Mouse (Mus musculus) heart, postnatal 10 days (tissue): ENCODE results near the gene Golga2. TPM values are rescaled to one million over a fixed set of nuclear protein-coding genes. Genes with fewer than 3 reads are reported as not detected.
A peak's percentile ranks its signal among the peaks of the same experiment; 100 is the strongest.

Source experiments
- DNase-seq, 2 experiments: peaks; one replicate each; pipeline ENCODE4 v3.0.0; 2021
- intact Hi-C: fragments of 180-260 bp; cut with DNase I; formaldehyde crosslinking; loops from one replicate; pipeline ENCODE4 v1.15.1; 2025
- total RNA-seq, 2 experiments: library from RNA; stranded (reverse); gene quantifications; 2 replicates each; pipeline ENCODE4 v1.2.3; 2021

Golga2 gene
- total RNA-seq, 2 experiments from 2014 or later, result 73.7 to 74.8 TPM

- DNase-seq, result peak; percentile 65 to 70
- intact Hi-C loops, result no loop called here
Measured at GRCm38 (mm10) chr2:32315751-32316150, 28.6 kb downstream of the Golga2 start.

DNA sequence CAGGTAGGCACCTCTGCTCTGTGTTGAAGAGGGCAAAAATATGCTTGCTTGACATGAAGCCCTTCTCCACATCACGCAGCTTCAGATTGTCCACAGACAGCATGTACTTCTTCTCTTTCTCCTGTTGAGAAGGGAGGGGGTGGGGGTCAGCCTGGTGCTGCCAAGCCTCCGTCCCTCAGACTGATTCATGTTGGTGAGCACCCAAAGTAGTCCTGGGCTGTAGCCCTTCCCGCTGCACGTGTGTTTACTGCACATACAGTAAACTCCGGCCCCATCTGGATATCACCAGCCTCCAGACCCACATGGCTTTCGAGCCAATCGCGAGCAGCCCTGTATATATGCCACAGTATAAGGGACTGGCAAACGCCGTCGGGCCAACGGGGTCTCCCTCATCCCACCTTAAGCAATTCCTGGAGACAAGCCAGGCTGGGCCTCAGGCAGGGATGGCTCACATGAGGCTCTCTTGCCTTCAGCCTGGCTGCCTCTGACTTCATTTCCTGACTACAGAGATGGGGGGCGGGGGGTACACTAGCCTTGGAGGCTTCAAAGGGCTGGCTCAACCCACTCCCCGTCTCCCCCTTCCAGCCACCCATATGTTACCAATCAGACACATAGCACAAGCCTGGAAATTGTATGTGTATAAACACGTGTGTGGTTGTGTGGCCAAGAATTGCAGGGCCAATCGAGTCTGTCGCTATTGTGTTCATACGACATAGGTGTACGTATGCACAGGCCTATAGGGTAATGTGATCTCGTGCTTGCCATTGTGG, 29.9 kb downstream of the Golga2 start:
- intact Hi-C loops, result no loop called here
- peak in 1 of 2 experiments; percentile 37 for DNase-seq

DNA sequence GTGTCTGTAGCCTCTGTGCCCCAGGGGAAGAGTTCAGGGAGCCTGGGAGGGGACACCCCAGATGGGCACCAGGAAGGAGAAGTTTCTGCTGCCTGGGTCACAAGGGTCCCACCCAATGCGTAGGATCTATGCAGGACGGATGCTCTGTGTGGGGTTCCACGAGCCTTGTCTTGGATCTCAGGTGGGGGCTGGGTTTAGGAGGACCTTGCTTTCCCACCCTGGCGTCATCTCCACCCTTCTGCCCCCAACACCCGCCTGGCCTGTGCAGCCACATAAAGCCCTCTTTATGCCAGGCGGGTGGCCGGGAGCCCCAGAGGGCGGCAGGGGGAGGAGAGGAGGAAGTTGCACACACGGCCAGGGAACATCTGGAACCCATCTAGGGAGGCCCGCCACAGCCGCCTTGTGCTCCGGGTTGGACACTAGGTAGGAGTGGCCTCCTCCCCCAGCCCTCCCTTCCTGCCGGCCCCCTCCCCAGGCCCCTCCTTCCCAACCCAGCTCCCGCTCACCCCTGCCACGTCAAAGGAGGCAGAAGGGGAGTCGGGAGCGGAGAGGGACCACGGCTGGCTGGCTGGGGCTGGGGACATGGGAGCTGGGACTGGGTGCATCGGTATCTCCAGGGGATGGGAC, 30.7 kb downstream of the Golga2 start:
- DNase-seq, result peak; percentile 77 to 79
- intact Hi-C loops, result no loop called here

GRCm38 (mm10) chr2:32318709-32319585, 31.8 kb downstream of the Golga2 start:
- peak in 1 of 2 experiments; percentile 12 for DNase-seq
- intact Hi-C loops, result no loop called here

- intact Hi-C loops, result no loop called here
- DNase-seq, result peak; percentile 60 to 67
Measured at GRCm38 (mm10) chr2:32319586-32320580, 32.7 kb downstream of the Golga2 start.

GRCm38 (mm10) chr2:32320721-32321120, 33.5 kb downstream of the Golga2 start:
- intact Hi-C loops, result no loop called here

GRCm38 (mm10) chr2:32321591-32322298, 34.6 kb downstream of the Golga2 start:
- DNase-seq, result peak in 1 of 2 experiments; percentile 15
- intact Hi-C loops, result no loop called here

More at GRCm38 (mm10) chr2:32320721-32321120, 33.5 kb downstream of the Golga2 start:
- no peak for DNase-seq

GRCm38 (mm10) chr2:32322754-32323741, 35.9 kb downstream of the Golga2 start:
- intact Hi-C loops, result no loop called here
- no peak for DNase-seq

DNA sequence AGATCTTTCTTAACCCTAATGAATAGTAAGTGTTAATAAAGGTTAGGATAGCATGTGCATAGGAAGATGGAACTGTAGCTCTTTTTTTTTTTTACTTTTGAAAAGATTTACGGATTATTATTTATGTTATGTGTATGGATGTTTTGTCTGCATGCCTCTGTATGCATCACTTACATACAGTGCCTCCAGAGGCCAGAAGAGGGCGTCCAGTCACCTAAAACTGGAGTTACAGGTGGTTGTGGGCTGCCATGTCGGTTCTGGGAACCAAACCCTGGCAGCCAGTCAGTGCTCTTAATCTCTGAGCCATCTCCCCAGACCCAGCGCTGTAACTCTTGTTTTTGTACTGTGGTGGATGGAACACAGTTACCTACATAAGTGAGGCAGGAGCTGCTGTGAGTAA, 37.1 kb downstream of the Golga2 start:
- intact Hi-C loops, result no loop called here
- no peak for DNase-seq

- intact Hi-C loops, result no loop called here
- no peak for DNase-seq
Measured at GRCm38 (mm10) chr2:32325342-32325741, 38.2 kb downstream of the Golga2 start.

- intact Hi-C loops, result no loop called here
- DNase-seq, result no peak
Measured at GRCm38 (mm10) chr2:32327200-32327599, 40.0 kb downstream of the Golga2 start.

- intact Hi-C loops, result no loop called here
- DNase-seq, result no peak
Measured at GRCm38 (mm10) chr2:32328911-32329460, 41.8 kb downstream of the Golga2 start.

GRCm38 (mm10) chr2:32329531-32329930, 42.3 kb downstream of the Golga2 start:
- intact Hi-C loops, result no loop called here
- no peak for DNase-seq

DNA sequence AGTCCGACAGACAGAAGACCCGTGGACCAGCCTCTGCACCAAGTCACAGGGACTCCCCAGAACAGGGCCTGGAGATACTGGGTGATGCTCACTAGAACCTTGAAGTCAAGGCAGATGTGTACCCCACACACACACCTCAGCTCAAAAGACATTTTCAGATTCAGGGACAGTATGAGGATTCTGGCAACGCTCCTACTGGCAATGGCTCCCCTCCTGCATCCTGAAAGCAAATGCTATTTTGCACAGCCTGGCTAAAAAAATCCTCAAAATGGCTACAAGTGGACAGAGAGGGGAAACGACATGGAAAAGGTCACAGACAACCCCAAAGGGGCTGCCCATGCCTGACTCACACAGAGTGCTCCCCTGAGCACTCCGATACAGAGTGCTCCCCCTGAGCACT, 45.0 kb downstream of the Golga2 start:
- DNase-seq, result no peak
- intact Hi-C loops, result no loop called here

- DNase-seq, result no peak
- intact Hi-C loops, result no loop called here
Measured at GRCm38 (mm10) chr2:32335888-32336287, 48.7 kb downstream of the Golga2 start.

DNA sequence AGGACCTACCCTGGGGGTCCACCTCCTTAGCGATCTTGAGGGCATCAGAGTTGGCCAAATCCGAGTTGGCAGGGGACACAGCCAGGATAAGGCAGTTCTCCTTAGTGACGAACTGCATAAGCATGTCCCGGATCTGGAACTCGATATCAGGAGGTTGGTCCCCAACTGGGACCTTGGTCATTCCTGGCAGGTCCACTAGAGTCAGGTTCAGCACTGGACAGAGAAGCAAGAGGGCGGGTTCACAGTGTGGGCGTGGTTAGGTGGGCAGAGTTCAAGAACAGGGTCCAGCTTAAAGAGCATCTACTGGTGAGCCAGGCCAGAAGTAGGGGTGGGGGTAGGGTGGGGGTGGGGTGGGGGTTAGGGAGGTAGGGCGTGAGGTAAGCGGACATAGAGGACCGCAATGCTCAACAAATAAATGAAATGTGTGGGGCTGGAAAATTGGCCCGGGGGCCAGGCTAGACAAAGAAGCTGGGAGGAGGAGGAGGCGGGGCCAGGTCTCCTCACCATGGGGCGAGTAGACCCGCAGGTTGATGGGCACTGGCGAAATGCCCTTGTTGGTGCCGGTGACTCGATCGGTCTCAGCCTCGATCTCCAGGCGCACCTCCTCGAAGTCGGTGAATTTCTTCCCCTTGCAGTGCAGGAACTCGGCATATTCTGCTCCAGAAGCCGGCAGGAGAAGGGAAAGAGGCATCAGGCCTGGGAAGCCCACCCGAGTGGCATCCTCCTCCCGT, 52.9 kb downstream of the Golga2 start:
- no peak for DNase-seq
- intact Hi-C loops, result no loop called here
